Mouse (Mus musculus) adrenal gland, adult 2 months (tissue): Measurements from ENCODE around the gene Rnaseh2b. TPM values are rescaled to one million over a fixed set of nuclear protein-coding genes. Genes with fewer than 3 reads are reported as not detected.

Source experiments
- polyA plus RNA-seq: library from polyadenylated mRNA; depleted of rRNA; stranded (reverse); fragments of >200 nt; gene quantifications from 2 replicates; pipeline ENCODE4 v1.2.3, GENCODE M21; 2012; rRNA removed
- total RNA-seq, 2 experiments: library from RNA; stranded (reverse); gene quantifications; 2 replicates each; pipeline ENCODE4 v1.2.3; 2021

Rnaseh2b gene
- total and polyA plus RNA-seq, 3 experiments = 0.92 to 17.3 (median 15.0) TPM

Other genes with a start within 250 kb of the Rnaseh2b start
- gene Dleu7, start 458 bp downstream of the Rnaseh2b start, total RNA-seq = under 1 TPM in 1 of 2 experiments, not detected in 1; 0.24 TPM
- gene Dleu7, start 458 bp downstream of the Rnaseh2b start, polyA plus RNA-seq = 0.20 TPM in 1 of 2 replicates, not detected in the other
- under 1 TPM; 0.81 to 0.97 TPM for gene Gucy1b2, start 163.7 kb downstream of the Rnaseh2b start, total RNA-seq
- 0.11 and 0.43 TPM in 2 replicates for gene Gucy1b2, start 163.7 kb downstream of the Rnaseh2b start, polyA plus RNA-seq